Mouse (Mus musculus): Measurements from ENCODE around the gene Crcp.

DNA sequence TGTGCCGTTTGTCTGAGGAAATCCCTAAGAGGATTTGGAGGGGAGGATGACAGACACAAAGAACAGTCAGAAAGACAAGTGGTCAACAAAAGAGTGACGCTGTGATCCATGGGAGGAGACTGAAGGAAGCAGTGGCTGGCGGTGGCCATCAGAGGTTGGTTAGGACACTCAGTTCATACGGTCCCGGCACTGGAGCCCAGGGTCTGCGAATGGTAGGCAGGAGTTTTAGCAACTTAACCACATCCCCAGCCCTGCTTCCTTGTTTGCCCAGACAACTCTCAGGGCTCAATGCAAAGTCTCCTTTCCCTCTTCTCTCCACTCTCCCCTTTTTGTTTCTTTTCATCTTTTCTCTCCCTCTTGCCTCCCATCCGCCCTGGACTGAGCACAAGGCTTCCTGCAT lies 17.0 kb downstream of the Crcp start:
- TF ChIP-seq CTCF (IDR thresholded peaks at IDR 0.05; ENCODE audit: low read depth, low read length) (no peak), POLR2A (IDR thresholded peaks at IDR 0.05; ENCODE audit: borderline replicate concordance, low read depth, low read length) (no peak)

Data from bone marrow macrophage, adult 2 months (primary cell).